Mouse (Mus musculus) heart, adult 2 months (tissue): Measurements from ENCODE around the gene Hmgb4. TPM values are rescaled to one million over a fixed set of nuclear protein-coding genes. Genes with fewer than 3 reads are reported as not detected.

Experiments
- DNase-seq, 2 experiments: peaks; one replicate each; pipeline ENCODE4 v3.0.0; 2021
- H3K27ac ChIP-seq: fragments of 200-600 bp; 2 replicates; pipeline ENCODE4 v1.8.1; 2022
- H3K27me3 ChIP-seq: fragments of 200-500 bp; 2 replicates; pipeline ENCODE4 v1.6.1; 2012; ENCODE audit warnings: mild to moderate bottlenecking, low read length, inconsistent platforms, mixed read lengths; ENCODE audit not compliant: control insufficient read depth, insufficient read depth
- H3K36me3 ChIP-seq: fragments of 200-500 bp; 2 replicates; pipeline ENCODE4 v1.6.1; 2012; ENCODE audit warnings: low read length, inconsistent platforms; ENCODE audit not compliant: control insufficient read depth, insufficient read depth
- H3K4me1 ChIP-seq: fragments of 200-500 bp; 2 replicates; pipeline ENCODE4 v1.6.1; 2011; ENCODE audit warnings: low read length; ENCODE audit not compliant: control insufficient read depth, insufficient read depth
- H3K4me3 ChIP-seq: fragments of 200-600 bp; 2 replicates; pipeline ENCODE4 v1.8.1; 2022
- H3K79me2 ChIP-seq: fragments of 200-500 bp; replicated peaks from 2 replicates; pipeline ENCODE4 v1.6.1; 2012; ENCODE audit warnings: mild to moderate bottlenecking, inconsistent platforms, low read length, moderate library complexity, mixed read lengths; ENCODE audit not compliant: control insufficient read depth, insufficient read depth
- H3K9ac ChIP-seq: fragments of 200-500 bp; 2 replicates; pipeline ENCODE4 v1.6.1; 2012; ENCODE audit warnings: low read depth, mild to moderate bottlenecking, control low read depth, inconsistent platforms, low read length, mixed read lengths
- CTCF ChIP-seq: fragments of 200-600 bp; IDR thresholded peaks from 2 replicates; pipeline ENCODE4 v1.8.1; 2022; ENCODE audit warnings: antibody characterized with exemption, mild to moderate bottlenecking, moderate library complexity
- EP300 ChIP-seq: fragments of 200-500 bp; IDR thresholded peaks from 2 replicates; pipeline ENCODE4 v1.6.1; 2011; ENCODE audit warnings: low read depth, low read length, control low read depth; ENCODE audit not compliant: insufficient read depth
- POLR2A ChIP-seq: fragments of 200-500 bp; IDR thresholded peaks from 2 replicates; pipeline ENCODE4 v1.6.1; 2011; ENCODE audit warnings: mild to moderate bottlenecking, low read depth, low read length, control low read depth; ENCODE audit not compliant: insufficient read depth
- WGBS: fragments of 180-500 bp; shearing (Covaris S2); methylation state at CpG from one replicate; pipeline ENCODE4 v1.1.7; 2018; 5-methylcytosine and 5-hydroxymethylcytosine counted together
- intact Hi-C: fragments of 180-260 bp; cut with DNase I; formaldehyde crosslinking; loops from one replicate; pipeline ENCODE4 v1.15.1; 2025
- polyA plus RNA-seq: library from polyadenylated mRNA; depleted of rRNA; stranded (reverse); fragments of >200 nt; gene quantifications from 2 replicates; pipeline ENCODE4 v1.2.3, GENCODE M21; 2012
- total RNA-seq, 2 experiments: library from RNA; stranded (reverse); gene quantifications; 2 replicates each; pipeline ENCODE4 v1.2.3; 2021

Hmgb4 gene
- total and polyA plus RNA-seq, 3 experiments: 0.25 TPM; not detected in 2

DNA sequence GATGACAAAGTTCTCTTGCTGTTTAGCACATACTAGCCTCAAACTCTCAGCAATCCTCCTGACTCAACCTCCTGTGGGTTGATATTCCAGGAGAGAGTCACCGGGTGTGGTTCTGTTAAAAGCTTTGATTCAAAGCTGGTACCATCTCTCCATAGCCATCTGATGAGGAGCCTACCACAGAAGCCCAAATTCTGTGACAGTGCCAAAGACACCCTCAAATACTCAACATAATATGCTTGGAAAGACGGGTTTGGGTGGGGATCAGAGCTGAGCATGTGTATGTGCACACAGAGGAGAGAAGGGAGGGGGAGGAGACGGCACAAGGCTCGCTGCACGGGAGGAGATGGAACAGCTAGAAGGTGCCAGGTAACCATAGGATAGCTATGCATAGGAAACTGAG, 14.4 kb upstream of the Hmgb4 start:
- intact Hi-C loops: no loop called here
- no peaks in the 10 kb centered on the region for H3K4me1 ChIP-seq
- 82% methylated on average over 5 of the region's 5 CpGs for WGBS
- H3K36me3 ChIP-seq: no peaks in the 10 kb centered on the region
- no peaks in the 10 kb centered on the region for H3K27me3 ChIP-seq
- no peak overlapping the region for H3K4me3 ChIP-seq
- no peak overlapping the region for H3K27ac ChIP-seq
- no peak for DNase-seq
- no peak for TF ChIP-seq CTCF
- no peak for TF ChIP-seq EP300
- no peak for TF ChIP-seq POLR2A
- H3K9ac ChIP-seq: no peak overlapping the region
- no peaks in the 10 kb centered on the region for H3K79me2 ChIP-seq

DNA sequence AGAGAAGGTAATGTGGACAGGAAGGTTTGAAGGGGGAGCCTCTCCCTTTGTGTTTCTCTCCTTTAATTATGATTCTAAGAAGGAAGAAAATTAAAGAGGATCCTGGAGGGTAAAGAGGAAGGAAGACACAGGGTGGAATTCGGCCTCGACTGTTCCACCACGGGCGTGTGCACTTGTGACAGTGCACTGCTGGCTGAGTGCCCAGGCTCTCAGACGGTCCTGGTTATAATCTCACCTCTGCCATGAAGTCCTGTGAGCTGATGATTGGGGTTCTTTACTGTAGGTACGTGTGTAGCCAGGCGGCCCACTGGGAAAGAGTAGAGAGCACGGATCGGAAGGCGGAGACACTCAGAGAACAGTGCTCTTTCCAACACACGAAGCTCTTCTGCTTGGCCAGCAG, 12.4 kb upstream of the Hmgb4 start:
- Histone ChIP-seq H3K4me1 (peaks cover 1% of the 10 kb centered on the region; the same call in 1 of the 2 replicates), H3K9ac (no peak overlapping the region), H3K4me3 (no peak overlapping the region), H3K79me2 (no peaks in the 10 kb centered on the region), H3K27me3 (no peaks in the 10 kb centered on the region), H3K36me3 (no peaks in the 10 kb centered on the region), H3K27ac (no peak overlapping the region)
- intact Hi-C loops: no loop called here
- TF ChIP-seq POLR2A (no peak), EP300 (no peak), CTCF (no peak)
- WGBS: 48% methylated on average over 11 of the region's 11 CpGs
- no peak for DNase-seq

DNA sequence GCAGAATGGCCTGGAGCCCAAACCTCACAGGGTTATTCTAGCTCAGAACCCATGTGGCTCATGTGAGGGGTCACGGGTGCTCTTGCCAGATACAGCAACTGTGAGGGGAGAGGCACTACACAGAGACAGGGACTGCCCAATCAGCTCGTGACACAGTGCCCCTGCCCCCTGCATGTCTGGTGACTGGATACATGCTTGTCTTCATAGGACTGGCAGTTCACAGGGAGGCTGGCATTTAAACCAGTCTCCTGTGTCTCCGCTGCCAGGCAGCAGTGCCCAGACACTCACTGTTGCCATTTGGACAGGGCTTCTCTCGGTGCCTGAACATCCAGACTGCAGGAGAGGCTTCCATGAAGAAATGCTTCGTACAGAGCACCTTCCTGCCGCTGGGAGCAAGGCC, 11.7 kb upstream of the Hmgb4 start:
- no peaks in the 10 kb centered on the region for H3K27me3 ChIP-seq
- no peak overlapping the region for H3K4me3 ChIP-seq
- H3K4me1 ChIP-seq: peaks cover 1% of the 10 kb centered on the region; the same call in 1 of the 2 replicates
- H3K79me2 ChIP-seq: no peaks in the 10 kb centered on the region
- no peaks in the 10 kb centered on the region for H3K36me3 ChIP-seq
- 0 out of 2 replicates have a peak, but pooled peaks have one; percentile 40 for TF ChIP-seq EP300
- no peak for TF ChIP-seq CTCF
- no peak for TF ChIP-seq POLR2A
- no peak overlapping the region for H3K27ac ChIP-seq
- 62% methylated on average over 6 of the region's 6 CpGs for WGBS
- H3K9ac ChIP-seq: no peak overlapping the region
- peak in 1 of 2 experiments; percentile 8 for DNase-seq
- intact Hi-C loops: no loop called here

DNA sequence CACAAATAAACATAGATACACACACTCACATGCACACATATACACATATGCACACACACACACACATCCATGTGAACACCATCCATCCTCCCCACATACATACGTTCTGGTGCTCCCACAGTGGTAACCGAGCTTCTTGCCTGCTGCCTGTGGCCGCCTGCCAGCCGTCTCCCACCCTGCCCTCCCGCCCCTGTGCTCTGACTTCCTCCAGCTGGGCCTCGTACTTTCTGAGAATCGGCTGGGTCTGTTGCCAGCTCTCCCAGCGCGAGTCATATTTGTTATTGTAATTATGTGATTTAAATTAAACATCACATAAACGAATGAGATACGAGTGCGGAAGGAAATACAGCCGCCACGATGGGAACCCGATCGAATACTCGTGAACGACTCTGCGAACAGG, 10.2 kb upstream of the Hmgb4 start:
- TF ChIP-seq CTCF (no peak), POLR2A (no peak), EP300 (no peak)
- no peak overlapping the region for H3K4me3 ChIP-seq
- no peak overlapping the region for H3K27ac ChIP-seq
- no peaks in the 10 kb centered on the region for H3K27me3 ChIP-seq
- H3K36me3 ChIP-seq: no peaks in the 10 kb centered on the region
- H3K4me1 ChIP-seq: peaks cover 1% of the 10 kb centered on the region; the same call in 1 of the 2 replicates
- 55% methylated on average over 19 of the region's 19 CpGs for WGBS
- H3K9ac ChIP-seq: no peak overlapping the region
- no peak for DNase-seq
- no peaks in the 10 kb centered on the region for H3K79me2 ChIP-seq
- intact Hi-C loops: no loop called here

DNA sequence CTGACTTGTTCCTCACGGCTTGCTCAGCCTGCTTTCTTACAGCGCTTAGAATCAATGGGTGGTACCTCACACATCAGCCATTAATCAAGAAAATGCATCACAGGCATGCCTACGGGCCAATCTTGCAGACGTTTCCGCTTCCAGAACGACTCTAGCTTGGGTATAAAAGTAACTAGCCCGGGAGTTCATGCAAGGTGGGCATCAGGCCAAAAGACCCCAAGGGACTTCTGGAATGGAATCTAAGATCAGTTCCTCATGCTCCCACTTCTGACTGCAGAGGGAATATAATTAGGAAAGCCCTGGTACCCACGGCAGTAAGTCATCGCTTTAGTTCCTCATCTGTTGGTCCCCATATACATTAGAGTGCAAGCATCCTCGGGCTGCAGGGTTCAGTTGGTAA, 9.4 kb upstream of the Hmgb4 start:
- Histone ChIP-seq H3K79me2 (no peaks in the 10 kb centered on the region), H3K27ac (no peak overlapping the region), H3K4me1 (peaks cover 1% of the 10 kb centered on the region; the same call in 1 of the 2 replicates), H3K36me3 (no peaks in the 10 kb centered on the region), H3K4me3 (no peak overlapping the region), H3K9ac (no peak overlapping the region), H3K27me3 (no peaks in the 10 kb centered on the region)
- 63% methylated on average over 10 of the region's 10 CpGs for WGBS
- intact Hi-C loops: no loop called here
- no peak for TF ChIP-seq EP300
- TF ChIP-seq CTCF: no peak
- TF ChIP-seq POLR2A: no peak
- no peak for DNase-seq

DNA sequence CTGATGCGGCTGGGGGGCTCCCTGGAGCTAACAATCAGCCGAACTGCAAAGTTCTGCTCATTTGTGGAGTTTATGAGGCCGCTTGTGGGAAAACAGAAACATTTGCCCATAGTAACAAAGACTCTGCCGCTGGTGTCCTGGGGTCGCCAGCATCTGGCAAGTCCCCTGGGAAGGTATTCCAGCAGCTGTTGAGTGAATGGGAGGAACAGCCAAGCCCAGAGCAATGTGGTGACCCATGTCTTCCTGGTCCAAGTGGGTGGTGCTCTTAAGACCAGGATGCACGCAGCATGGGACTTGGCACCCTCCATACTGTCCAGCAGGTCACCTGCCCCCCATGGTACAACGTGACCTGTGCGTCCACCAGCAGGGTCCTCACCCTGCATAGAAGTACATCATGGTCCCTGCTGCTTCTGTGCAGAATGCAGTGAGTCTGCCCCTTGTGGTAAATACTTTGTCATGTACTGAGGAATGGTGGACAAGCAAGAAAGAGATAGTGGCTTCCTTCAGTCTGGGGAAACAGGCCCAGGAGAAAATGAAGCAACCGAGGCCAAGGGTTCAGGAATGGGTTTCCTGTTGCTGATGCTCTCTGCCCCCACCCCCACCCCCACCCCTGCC, 8.6 kb upstream of the Hmgb4 start:
- Histone ChIP-seq H3K9ac (no peak overlapping the region), H3K27ac (no peak overlapping the region), H3K4me3 (no peak overlapping the region), H3K36me3 (no peaks in the 10 kb centered on the region), H3K27me3 (no peaks in the 10 kb centered on the region), H3K4me1 (peaks cover 1% of the 10 kb centered on the region; the same call in 1 of the 2 replicates), H3K79me2 (no peaks in the 10 kb centered on the region)
- intact Hi-C loops: no loop called here
- 61% methylated on average over 9 of the region's 9 CpGs for WGBS
- DNase-seq: peak; percentile 15 to 19
- TF ChIP-seq EP300 (no peak), POLR2A (no peak), CTCF (no peak)
